Mouse (Mus musculus) WW6 (cell line): ENCODE results near the gene Rpain.

Experiments used
- DNase-seq: peaks from one replicate; pipeline ENCODE4 v3.0.0-alpha.2; 2013; ENCODE audit warnings: low read depth, low spot score

Gene Rpain

GRCm38 (mm10) chr11:70969821-70970559 is at the start of gene Rpain, which contains the start of gene Nup88:
Rpain (plus strand) TSS chr11:70970213.
Nup88 (minus strand) TSS chr11:70969973.
- DNase-seq = peak; percentile 97

- no peak for DNase-seq
Measured at GRCm38 (mm10) chr11:70931461-70931860, 38.6 kb upstream of the Rpain start.

GRCm38 (mm10) chr11:70935316-70935715 is 34.7 kb upstream of the Rpain start:
- DNase-seq = no peak

DNA sequence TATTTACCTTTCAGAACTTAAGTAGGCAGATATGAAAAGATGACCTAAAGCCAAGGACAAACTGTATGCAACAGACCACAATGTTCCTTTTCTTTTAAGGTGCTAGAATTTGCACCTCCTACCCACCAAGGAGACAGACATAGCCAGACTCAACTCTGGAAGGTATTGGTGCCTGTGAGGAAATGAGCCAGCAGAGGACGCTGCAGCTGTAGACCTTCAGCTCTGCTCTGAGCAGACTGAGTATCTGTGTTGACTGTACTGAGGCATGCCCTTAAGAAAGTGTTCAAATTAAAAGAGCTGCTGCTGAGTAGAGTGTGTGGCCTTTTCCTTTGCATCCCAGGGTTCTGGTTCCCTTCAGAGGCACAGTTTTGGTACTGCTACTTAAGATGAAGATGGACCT is 27.4 kb upstream of the Rpain start:
- DNase-seq = no peak

- DNase-seq = no peak
Measured at GRCm38 (mm10) chr11:70943651-70944050, 26.4 kb upstream of the Rpain start.

DNA sequence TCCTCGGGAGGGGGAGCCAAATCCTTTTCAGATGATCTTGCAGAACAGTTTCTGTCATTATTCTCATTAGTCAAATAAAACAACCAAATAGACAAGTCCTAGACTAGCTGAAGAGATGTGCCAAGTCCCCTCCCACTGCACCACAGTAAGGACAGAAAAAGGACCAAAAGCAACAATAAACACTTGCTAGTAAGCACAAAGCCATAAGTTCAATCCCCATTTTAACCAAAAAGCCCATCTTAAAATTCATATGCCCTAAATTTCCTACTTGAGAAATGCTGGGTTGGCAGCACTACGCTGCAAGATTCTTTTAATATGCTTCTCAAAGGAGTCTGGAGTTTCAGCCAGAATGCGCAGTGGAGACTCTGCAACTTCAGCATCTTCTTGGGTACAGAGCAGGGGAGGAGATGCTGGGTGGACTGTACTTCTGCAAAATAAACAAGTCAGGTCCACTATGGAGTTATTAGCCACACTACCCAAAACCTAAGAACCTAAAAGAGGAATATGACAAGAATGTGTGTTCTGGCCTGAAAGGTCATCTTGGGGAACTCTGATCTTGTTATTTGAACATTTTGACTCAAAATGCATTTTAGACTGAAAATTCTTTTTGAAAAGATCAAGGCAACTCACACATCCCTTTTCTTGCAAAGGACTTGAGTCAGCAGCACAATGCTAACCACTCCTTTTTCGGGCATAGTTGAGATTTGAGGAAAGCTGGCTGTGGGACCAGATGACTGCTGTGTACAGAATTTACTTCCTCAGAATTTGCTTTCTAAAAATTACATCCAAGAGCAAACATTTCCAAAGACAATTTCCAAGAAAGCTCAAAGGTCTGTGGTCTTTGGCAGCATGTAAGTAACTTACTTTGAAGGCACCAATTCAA is 24.8 kb upstream of the Rpain start:
- DNase-seq = no peak

- no peak for DNase-seq
Measured at GRCm38 (mm10) chr11:70954711-70955110, 15.3 kb upstream of the Rpain start.

DNA sequence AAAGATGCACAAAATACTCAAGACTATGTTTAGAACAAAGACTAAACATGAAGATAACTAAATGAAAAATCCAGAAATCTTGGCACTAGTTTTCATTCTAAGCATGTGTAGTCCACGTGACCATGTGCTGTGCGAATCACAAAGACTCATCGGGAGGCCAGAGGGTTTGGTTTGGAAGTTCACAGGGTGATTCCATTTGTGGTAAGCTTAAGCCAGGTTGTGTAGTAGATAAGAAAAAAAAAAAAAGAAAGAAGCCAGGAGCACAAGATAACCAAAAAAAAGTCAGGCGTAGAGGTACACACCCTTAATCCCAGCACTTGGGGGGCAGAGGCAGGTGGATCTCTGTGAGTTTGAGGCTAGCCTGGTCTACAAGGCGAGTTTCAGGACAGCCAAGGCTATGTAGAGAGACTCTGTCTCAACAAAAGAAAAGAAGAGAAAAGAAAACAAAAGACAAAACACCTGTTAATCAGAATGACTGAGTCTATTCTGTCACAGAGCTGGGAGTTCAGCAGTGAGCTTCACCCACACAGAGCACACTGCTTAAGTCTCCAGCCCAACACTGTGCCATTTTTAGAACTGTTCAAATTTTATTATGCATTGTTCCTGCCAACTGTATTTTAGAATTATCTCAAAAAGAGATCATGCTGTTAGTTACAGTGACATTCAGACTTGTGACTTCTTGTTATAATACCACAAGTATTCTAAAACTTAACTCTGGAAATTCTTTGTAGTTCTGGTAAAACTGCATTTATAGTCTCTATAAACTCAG is 9.0 kb upstream of the Rpain start:
- no peak for DNase-seq

GRCm38 (mm10) chr11:70964222-70964907 is 5.6 kb upstream of the Rpain start:
- no peak for DNase-seq

- no peak for DNase-seq
Measured at GRCm38 (mm10) chr11:70969271-70969794, 680 bp upstream of the Rpain start.

- no peak for DNase-seq
Measured at GRCm38 (mm10) chr11:70970560-70971540, 837 bp downstream of the Rpain start.

DNA sequence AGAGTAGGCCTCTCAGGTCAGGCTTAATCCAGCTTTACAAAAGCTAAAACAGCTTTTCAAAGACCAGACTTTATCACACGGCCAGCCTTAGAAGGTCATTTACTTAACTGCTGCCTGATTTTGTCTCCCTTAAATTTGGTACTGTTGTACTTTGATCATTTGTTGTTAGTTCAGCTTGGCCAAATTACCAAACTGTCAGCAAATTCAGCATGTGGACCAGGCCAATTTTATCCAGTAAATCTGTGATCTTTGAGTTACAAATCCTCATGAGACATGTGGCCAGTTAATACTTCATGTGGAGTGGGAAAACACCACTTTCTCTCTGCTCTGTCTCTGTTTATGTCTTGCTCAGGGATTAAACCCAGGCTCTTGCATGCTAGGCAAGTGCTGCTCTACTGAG is 2.6 kb downstream of the Rpain start:
- no peak for DNase-seq

- no peak for DNase-seq
Measured at GRCm38 (mm10) chr11:70973947-70974346, 3.9 kb downstream of the Rpain start.

- DNase-seq = no peak
Measured at GRCm38 (mm10) chr11:70975193-70975592, 5.2 kb downstream of the Rpain start.

- no peak for DNase-seq
Measured at GRCm38 (mm10) chr11:70977293-70977692, 7.3 kb downstream of the Rpain start.

DNA sequence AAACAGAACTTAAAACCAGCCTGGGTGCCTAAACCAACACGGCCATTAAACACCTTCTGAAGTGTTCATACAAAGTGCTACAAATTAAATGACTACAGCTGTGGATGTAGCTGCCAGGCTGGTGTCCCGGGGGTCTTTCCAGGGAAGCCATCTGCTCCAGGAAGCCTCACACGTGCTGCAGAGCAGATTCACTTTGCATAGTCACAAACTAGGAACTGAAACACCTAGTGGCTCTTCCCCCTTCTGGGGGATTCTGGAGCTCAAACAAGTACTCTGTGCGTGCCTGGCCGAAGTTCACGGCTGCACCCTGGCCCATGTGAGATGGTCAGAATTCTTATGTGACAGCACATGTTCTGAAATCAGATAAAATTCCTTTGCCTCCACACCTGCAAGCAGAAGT is 10.2 kb downstream of the Rpain start:
- DNase-seq = no peak

DNA sequence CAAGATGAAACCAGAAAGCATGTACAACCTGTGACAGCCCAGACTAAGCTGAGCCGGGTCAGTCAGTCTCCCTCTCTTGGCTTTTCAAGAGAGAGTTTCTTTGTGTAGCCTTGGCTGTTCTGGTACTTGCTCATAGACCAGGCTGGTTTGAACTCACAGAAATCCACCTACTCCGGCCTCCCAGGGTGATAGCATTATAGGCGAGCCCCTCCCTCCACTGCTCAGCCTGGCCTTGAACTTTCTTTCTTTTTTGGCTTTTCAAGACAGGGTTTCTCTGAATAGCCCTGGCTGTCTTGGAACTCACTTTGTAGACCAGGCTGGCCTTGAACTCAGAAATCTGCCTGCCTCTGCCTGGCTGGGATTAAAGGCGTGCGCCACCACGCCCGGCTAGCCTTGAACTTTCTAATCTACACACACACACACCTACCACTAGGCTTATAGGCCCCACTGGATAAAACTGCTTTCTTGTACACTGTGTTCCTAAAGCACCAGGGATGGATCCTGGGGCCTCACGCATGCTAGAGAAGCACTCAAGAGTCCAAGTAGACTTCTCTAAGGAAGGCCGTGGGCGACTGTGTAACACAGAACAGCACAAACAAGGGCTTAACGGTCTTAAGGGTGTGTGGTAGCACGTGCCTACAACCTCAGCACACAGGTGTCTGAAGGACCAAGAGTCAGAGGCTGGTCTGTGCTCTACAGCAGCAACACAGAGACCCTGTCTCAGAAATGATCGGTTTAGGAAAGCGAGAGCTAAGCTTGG is 10.9 kb downstream of the Rpain start:
- DNase-seq = no peak

DNA sequence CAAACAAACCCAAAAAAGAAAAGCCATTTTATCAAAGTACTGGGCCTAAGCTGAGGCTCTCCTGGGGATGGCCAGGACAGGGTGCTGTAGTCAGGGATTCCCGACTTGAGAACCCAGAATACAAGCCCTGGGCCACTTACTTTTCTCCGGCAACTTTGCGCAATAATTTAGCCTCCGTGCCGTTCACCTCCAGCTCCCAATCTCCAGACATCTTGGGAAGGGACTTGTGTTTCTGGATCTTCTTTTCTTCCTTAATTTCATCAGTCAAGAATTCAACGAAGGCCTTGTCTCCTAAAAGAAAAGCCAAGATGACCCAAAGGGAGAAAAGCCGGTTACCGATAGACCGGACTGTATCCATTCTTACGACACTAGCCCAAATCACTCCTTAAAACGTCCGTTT is 12.0 kb downstream of the Rpain start:
- no peak for DNase-seq

GRCm38 (mm10) chr11:70982557-70983228 is 12.7 kb downstream of the Rpain start, which contains the start of gene C1qbp:
C1qbp (minus strand) TSS chr11:70983026.
- DNase-seq = peak; percentile 86
